Mouse (Mus musculus) 3134 (cell line): ENCODE measurements around the gene Gins3.

Source experiments
- DNase-seq: peaks from one replicate; pipeline ENCODE4 v3.0.0-alpha.2; 2011; ENCODE audit warnings: low spot score; ENCODE audit not compliant: insufficient read length; ENCODE audit errors: extremely low read depth

The Gins3 gene

GRCm38 (mm10) chr8:95690929-95691541 is 57.8 kb downstream of the Gins3 start:
- DNase-seq = no peak

- DNase-seq = no peak
Observed at GRCm38 (mm10) chr8:95694631-95695030, 61.4 kb downstream of the Gins3 start.
